Mouse (Mus musculus) megakaryocyte, embryonic 14.5 days (primary cell): Measurements from ENCODE around the gene Gpr63. TPM values are rescaled to one million over a fixed set of nuclear protein-coding genes. Genes with fewer than 3 reads are reported as not detected.
"Not testable (repeated sequence)": the region's sequence is repeated elsewhere in the genome, so short reads cannot be mapped to it uniquely, and the experiment has no call there.

Experiments
- H3K27me3 ChIP-seq: replicated peaks from 2 replicates; pipeline ENCODE3; 2012; ENCODE audit warnings: inconsistent platforms
- H3K36me3 ChIP-seq: replicated peaks from 2 replicates; pipeline ENCODE3; 2012; ENCODE audit warnings: low read length, inconsistent platforms, mixed read lengths
- H3K4me1 ChIP-seq: 2 replicates; pipeline ENCODE4 v1.6.1; 2012; ENCODE audit warnings: inconsistent platforms
- H3K4me3 ChIP-seq: replicated peaks from 2 replicates; pipeline ENCODE3; 2012; ENCODE audit warnings: moderate library complexity, mild to moderate bottlenecking, inconsistent platforms
- H3K9me3 ChIP-seq: 2 replicates; pipeline ENCODE4 v1.6.1; 2012; ENCODE audit warnings: inconsistent platforms
- FLI1 ChIP-seq: IDR thresholded peaks from 2 replicates; pipeline ENCODE4 v1.6.1; 2012; ENCODE audit warnings: low read length, inconsistent platforms, mixed read lengths
- GATA1 ChIP-seq: IDR thresholded peaks from 3 replicates; pipeline ENCODE4 v1.6.1; 2012; ENCODE audit warnings: mixed read lengths, low read length, inconsistent platforms, borderline replicate concordance
- polyA plus RNA-seq: library from polyadenylated mRNA; stranded (reverse); fragments of >175 nt; gene quantifications from 2 replicates; pipeline ENCODE4 v1.2.3, GENCODE M21; 2012; ENCODE audit warnings: low replicate concordance; ENCODE audit not compliant: insufficient read depth

The Gpr63 gene
- polyA plus RNA-seq, 1 experiment = not detected

GRCm38 (mm10) chr4:24991475-24991874, 25.3 kb downstream of the Gpr63 start:
- TF ChIP-seq GATA1 = no peak

GRCm38 (mm10) chr4:25009328-25009727, 43.1 kb downstream of the Gpr63 start:
- not testable (repeated sequence) for H3K4me3 ChIP-seq, H3K4me1 ChIP-seq, H3K27me3 ChIP-seq, H3K36me3 ChIP-seq
- H3K9me3 ChIP-seq = peaks cover 22% of the 10 kb centered on the region

More at GRCm38 (mm10) chr4:24991475-24991874, 25.3 kb downstream of the Gpr63 start:
- Histone ChIP-seq H3K4me3 (no peak overlapping the region), H3K4me1 (no peaks in the 10 kb centered on the region), H3K27me3 (no peaks in the 10 kb centered on the region), H3K9me3 (peaks cover 13% of the 10 kb centered on the region; the same call in 1 of the 2 replicates), H3K36me3 (no peaks in the 10 kb centered on the region)

GRCm38 (mm10) chr4:25011780-25012179, 45.6 kb downstream of the Gpr63 start:
- H3K4me1 ChIP-seq = no peaks in the 10 kb centered on the region
- no peaks in the 10 kb centered on the region for H3K36me3 ChIP-seq
- no peaks in the 10 kb centered on the region for H3K27me3 ChIP-seq
- TF ChIP-seq GATA1 = no peak
- TF ChIP-seq FLI1 = no peak
- H3K9me3 ChIP-seq = peaks cover 20% of the 10 kb centered on the region
- no peak overlapping the region for H3K4me3 ChIP-seq

- Histone ChIP-seq H3K9me3 (peaks cover 11% of the 10 kb centered on the region; the same call in 1 of the 2 replicates), H3K4me3 (no peak overlapping the region), H3K27me3 (no peaks in the 10 kb centered on the region), H3K4me1 (no peaks in the 10 kb centered on the region), H3K36me3 (no peaks in the 10 kb centered on the region)
- TF ChIP-seq FLI1 (no peak), GATA1 (no peak)
Observed at GRCm38 (mm10) chr4:25012726-25013125, 46.5 kb downstream of the Gpr63 start.

DNA sequence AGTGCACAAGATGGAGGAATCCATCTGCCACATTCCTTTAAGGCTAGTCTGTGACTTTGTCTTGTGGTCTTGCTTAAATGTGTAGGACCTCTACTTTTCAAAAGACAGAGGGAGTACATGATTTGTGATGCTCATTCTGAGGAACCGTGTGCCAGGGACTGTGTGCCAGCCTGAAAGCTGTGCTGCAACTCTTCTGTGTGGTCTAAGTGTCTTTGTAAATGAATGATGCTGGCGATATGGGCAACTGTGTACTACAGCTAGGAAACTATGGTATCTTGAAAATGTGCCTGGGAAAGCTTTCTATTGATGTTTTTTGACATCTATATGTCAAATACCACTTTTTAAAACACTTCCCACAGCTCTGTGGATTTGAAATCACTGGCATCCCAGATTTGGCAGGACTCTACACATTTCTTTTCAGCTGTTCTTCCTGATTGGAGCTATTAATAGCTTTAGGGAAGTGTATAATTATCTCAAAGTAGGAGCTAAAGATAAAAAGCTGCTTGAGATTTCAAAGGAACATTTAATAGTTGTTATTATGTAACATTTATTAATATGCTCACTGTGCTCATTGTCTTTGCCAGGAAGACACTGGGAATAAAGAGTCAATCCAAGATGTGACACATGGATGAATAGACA, 48.9 kb downstream of the Gpr63 start:
- Histone ChIP-seq H3K4me3 (no peak overlapping the region), H3K36me3 (no peaks in the 10 kb centered on the region), H3K27me3 (no peaks in the 10 kb centered on the region), H3K9me3 (no peaks in the 10 kb centered on the region), H3K4me1 (no peaks in the 10 kb centered on the region)
- TF ChIP-seq GATA1 (no peak), FLI1 (no peak)

DNA sequence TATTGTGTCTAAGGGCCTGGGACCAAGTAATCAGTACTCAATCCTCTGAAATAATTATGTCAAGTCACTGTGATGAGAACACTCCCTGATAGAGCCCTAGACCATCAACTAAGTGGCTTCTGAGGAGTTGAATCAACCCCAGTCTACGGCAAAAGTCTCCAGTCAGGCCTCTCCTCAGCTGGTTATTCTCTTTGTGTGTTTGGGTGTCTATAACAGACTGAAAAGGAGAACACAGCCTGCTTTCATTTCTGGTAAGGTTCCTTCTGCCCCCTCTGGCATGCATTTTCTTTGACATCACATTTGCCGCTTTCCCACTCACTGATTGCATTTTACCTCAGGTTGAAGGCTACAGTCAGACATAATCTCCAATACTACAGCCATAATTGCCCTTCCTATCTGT, 62.0 kb downstream of the Gpr63 start:
- no peaks in the 10 kb centered on the region; the same call in 1 of the 2 replicates for H3K4me1 ChIP-seq
- no peak for TF ChIP-seq GATA1
- TF ChIP-seq FLI1 = no peak
- 0 out of 2 replicates have a peak, but pooled peaks cover 8% of the 10 kb centered on the region for H3K9me3 ChIP-seq
- no peaks in the 10 kb centered on the region for H3K36me3 ChIP-seq
- H3K27me3 ChIP-seq = no peaks in the 10 kb centered on the region
- no peak overlapping the region for H3K4me3 ChIP-seq

DNA sequence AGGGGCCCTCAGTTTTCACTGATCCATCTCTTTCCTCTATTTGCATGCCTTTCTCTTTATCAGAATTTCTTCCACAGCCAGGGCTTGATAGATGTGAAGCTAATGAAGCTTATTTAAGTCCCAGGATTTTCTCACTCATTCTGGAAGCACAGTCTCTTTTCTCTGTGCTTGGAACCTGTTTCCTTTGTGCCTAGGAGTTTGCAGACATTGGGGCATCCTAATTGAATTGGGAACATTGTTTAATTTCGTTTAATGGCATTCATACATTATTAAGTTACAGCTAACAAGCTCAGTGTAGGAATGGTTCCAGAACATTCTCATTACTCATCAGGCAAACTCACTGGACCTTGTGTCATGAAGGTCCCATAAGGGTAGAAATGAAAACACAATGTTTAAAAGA, 62.5 kb downstream of the Gpr63 start:
- no peak overlapping the region for H3K4me3 ChIP-seq
- TF ChIP-seq FLI1 (no peak), GATA1 (no peak)

GRCm38 (mm10) chr4:25029875-25030274, 63.7 kb downstream of the Gpr63 start:
- no peaks in the 10 kb centered on the region for H3K27me3 ChIP-seq
- H3K4me1 ChIP-seq = no peaks in the 10 kb centered on the region; the same call in 1 of the 2 replicates
- H3K4me3 ChIP-seq = no peak overlapping the region
- TF ChIP-seq GATA1 (no peak), FLI1 (no peak)
- H3K36me3 ChIP-seq = no peaks in the 10 kb centered on the region
- 0 out of 2 replicates have a peak, but pooled peaks cover 8% of the 10 kb centered on the region for H3K9me3 ChIP-seq

More for the DNA sequence above, 62.5 kb downstream of the Gpr63 start:
- no peaks in the 10 kb centered on the region; the same call in 1 of the 2 replicates for H3K4me1 ChIP-seq
- no peaks in the 10 kb centered on the region for H3K36me3 ChIP-seq
- no peaks in the 10 kb centered on the region for H3K27me3 ChIP-seq
- 0 out of 2 replicates have a peak, but pooled peaks cover 8% of the 10 kb centered on the region for H3K9me3 ChIP-seq

DNA sequence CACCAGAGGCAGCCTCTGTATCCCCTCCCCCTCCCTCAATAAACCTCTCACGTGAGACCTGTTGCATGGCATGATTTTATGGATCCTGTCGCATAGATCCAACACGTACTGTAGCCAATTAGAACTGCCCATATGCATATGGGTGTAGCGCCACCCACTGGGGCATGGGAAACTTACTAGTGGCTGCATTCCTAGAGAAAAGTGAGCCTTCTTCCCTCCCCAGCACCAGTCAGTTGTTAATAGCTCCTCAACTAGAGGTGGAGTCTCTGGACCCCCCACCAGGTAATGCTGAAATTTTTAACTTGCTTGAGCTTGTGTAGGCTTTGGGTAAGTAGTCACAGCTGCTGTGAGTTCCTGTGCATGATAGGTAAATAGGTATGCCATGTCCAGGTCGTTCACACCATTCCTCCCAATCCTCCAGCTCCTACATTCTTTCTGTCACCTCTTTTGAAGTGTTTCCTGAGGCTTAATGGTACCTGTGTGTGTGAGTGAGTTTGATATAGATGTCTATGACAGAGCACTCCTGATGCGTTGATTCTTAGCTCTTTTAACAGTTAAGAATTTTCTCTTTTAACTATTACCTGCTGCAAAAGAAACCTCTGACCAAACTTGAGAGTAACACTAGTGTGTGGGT, 69.1 kb downstream of the Gpr63 start:
- Histone ChIP-seq H3K9me3 (0 out of 2 replicates have a peak, but pooled peaks cover 8% of the 10 kb centered on the region), H3K27me3 (no peaks in the 10 kb centered on the region), H3K36me3 (no peaks in the 10 kb centered on the region), H3K4me3 (no peak overlapping the region), H3K4me1 (no peaks in the 10 kb centered on the region)
- no peak for TF ChIP-seq GATA1
- TF ChIP-seq FLI1 = no peak

GRCm38 (mm10) chr4:25035806-25036205, 69.6 kb downstream of the Gpr63 start:
- no peaks in the 10 kb centered on the region for H3K27me3 ChIP-seq
- 0 out of 2 replicates have a peak, but pooled peaks cover 8% of the 10 kb centered on the region for H3K9me3 ChIP-seq
- no peak overlapping the region for H3K4me3 ChIP-seq
- TF ChIP-seq FLI1 (no peak), GATA1 (no peak)
- no peaks in the 10 kb centered on the region for H3K36me3 ChIP-seq
- H3K4me1 ChIP-seq = no peaks in the 10 kb centered on the region
